Mouse (Mus musculus) heart, postnatal 25 days (tissue): ENCODE data around the gene Rftn1. TPM values are rescaled to one million over a fixed set of nuclear protein-coding genes. Genes with fewer than 3 reads are reported as not detected.
A peak's percentile ranks its signal among the peaks of the same experiment; 100 is the strongest.
"Not testable (repeated sequence)": the region's sequence is repeated elsewhere in the genome, so short reads cannot be mapped to it uniquely, and the experiment has no call there.

Experiments used
- DNase-seq: peaks from one replicate; pipeline ENCODE4 v3.0.0; 2022; ENCODE audit warnings: low spot score
- intact Hi-C: fragments of 180-260 bp; cut with DNase I; formaldehyde crosslinking; loops from one replicate; pipeline ENCODE4 v1.15.1; 2025
- total RNA-seq, 2 experiments: library from RNA; stranded (reverse); gene quantifications; 2 replicates each; pipeline ENCODE4 v1.2.3; 2021

Rftn1 gene
- total RNA-seq, 2 experiments from 2014 or later = 50.3 to 51.5 TPM

DNA sequence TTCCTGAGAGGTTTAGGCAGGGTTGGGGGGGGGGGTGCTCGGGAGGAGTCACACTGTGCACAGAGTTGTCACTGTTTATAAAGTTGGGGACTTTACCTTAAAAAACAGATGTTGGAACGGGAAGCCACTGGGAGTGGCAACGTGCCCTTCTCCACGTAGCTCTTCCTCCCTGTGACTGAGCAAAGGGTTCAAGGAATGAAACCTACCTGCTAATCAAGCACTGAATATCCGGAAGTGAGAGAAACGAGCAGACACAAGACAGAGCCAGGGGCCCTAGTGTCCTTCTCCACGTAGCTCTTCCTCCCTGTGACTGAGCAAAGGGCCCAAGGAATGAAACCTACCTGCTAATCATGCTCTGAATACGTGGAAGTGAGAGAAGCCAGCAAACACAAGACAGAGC lies 47.9 kb downstream of the Rftn1 start:
- no peak for DNase-seq
- intact Hi-C loops = loop anchor here (2.0 to 5.0 kb wide), 2 partner anchors 48 to 160 kb away; partner anchors contain the start of gene Rftn1

- intact Hi-C loops = loop anchor here (2.0 to 5.0 kb wide), 2 partner anchors 49 to 160 kb away; partner anchors contain the start of gene Rftn1
Observed at GRCm38 (mm10) chr17:50142151-50142550, 48.3 kb downstream of the Rftn1 start.

GRCm38 (mm10) chr17:50136060-50136459 lies 54.4 kb downstream of the Rftn1 start:
- intact Hi-C loops = no loop called here
- DNase-seq = peak; percentile 69

More at GRCm38 (mm10) chr17:50142151-50142550, 48.3 kb downstream of the Rftn1 start:
- no peak for DNase-seq

DNA sequence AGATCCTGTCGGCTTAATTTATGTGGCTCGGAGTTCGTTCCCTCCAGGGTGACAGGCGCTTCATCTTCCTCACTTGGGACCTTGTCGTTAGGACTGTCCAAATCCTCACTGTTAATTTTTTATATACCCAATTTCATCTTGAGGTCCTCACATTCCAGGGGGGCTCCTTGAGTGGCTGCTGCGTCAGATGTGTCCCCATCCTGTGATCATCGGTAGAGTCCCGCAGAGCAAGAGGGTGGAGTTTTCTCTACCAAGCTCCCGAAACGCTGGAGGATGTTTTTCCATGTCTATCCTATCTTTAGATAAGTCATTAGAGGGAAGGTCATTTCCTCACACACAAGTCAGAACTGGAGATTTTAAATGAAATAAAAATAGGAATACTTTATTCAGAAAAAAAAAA lies 55.0 kb downstream of the Rftn1 start:
- no peak for DNase-seq
- intact Hi-C loops = no loop called here

GRCm38 (mm10) chr17:50131698-50132097 lies 58.8 kb downstream of the Rftn1 start:
- intact Hi-C loops = loop anchor here (2.0 kb wide), 1 partner anchor 17 kb away; no protein-coding TSS in a partner anchor

GRCm38 (mm10) chr17:50130421-50130820 lies 60.1 kb downstream of the Rftn1 start:
- no peak for DNase-seq
- intact Hi-C loops = no loop called here

More at GRCm38 (mm10) chr17:50131698-50132097, 58.8 kb downstream of the Rftn1 start:
- DNase-seq = no peak

GRCm38 (mm10) chr17:50128392-50128791 lies 62.1 kb downstream of the Rftn1 start:
- no peak for DNase-seq
- intact Hi-C loops = no loop called here

GRCm38 (mm10) chr17:50127045-50127813 lies 63.2 kb downstream of the Rftn1 start:
- DNase-seq = no peak
- intact Hi-C loops = no loop called here

DNA sequence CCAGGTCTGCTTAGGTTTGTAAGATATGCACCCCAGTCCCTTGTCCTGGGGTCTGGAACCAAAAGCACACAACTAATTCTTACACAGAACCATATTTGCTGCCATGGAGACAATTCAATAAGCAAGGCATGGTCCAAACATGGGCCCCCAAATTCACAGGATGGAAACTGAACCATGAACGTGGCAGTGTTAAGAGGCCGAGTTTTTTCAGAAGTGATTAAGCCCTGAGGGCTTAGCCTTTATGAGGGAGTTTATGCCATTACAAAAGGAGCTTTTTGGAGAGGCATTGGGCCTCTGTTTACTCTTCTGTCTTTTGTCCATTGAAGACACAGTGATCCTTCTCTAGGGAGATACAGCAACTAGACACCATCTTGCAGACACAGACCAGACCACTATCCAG lies 63.9 kb downstream of the Rftn1 start:
- no peak for DNase-seq
- intact Hi-C loops = no loop called here

DNA sequence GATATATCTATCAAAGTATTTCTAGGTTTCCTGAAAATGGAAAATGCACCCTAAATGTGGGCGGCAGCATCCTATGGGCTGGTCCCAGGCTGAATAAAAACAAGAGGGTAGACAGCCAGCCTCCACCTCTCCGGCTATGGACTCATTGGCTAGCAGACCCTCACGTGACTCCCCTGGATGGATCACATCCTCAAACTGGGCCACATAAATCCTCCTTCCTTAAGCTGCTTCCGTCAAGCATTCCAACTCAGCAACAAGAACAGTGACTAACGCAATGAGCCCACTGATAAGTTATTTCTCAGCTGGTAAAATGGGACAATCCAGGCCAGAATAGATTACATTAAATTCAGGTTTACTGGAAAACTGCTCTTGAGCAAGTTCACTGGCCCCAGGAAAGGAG lies 64.6 kb downstream of the Rftn1 start:
- DNase-seq = no peak
- intact Hi-C loops = no loop called here

DNA sequence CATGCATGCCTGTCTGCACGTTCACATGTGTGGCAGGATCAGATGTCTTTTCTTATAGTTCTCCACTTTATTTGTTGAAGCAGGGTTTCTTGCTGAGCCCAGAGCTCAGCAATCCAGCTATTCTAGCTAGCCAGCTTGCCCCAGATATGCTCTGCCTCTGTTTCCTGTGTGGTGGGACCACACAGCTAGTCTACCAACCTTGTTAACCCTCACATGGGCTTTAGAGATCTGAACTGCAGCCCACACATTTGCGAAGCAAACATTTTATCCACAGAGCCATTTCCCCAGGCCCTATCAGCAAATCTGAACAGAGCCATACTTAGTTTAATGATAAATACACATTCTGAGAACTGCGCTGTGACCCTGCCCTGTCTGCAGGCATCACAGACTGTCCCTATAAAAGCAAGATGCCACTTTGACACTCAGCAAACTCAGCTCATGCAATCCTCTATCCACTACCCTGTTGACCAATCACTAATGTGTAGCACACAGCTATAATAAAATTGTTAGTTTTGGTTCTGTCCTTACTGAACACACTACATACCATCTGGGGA lies 65.2 kb downstream of the Rftn1 start:
- DNase-seq = no peak
- intact Hi-C loops = no loop called here

- intact Hi-C loops = loop anchor here (5.0 kb wide), 2 partner anchors 68 to 72 kb away; partner anchors contain the start of gene Rftn1
- DNase-seq = no peak
Observed at GRCm38 (mm10) chr17:50124708-50125107, 65.8 kb downstream of the Rftn1 start.

GRCm38 (mm10) chr17:50122555-50122954 lies 67.9 kb downstream of the Rftn1 start:
- intact Hi-C loops = loop anchor here (5.0 kb wide), 2 partner anchors 70 kb away; partner anchors contain the start of gene Rftn1
- no peak for DNase-seq

DNA sequence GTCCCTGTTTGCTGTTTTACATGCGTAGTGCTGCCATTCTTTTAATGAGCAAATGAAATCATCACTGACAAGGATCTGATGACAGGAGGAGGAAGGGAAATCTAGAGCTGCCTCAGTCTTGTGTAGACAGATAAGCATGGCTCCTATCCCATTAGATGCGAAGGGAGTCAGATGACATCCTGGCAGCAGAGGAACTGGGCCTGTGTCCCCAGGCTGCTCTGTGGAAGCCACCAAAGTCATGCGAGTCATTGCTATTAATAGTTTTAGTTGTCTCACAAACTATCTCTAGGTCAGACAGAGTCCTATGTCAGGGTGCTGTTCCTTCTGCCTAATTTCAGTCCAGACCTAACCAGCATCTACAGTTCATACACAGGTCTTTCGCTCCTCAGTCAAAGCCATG lies 70.4 kb downstream of the Rftn1 start:
- no peak for DNase-seq
- intact Hi-C loops = loop anchor here (5.0 kb wide), 2 partner anchors 68 to 72 kb away; partner anchors contain the start of gene Rftn1

DNA sequence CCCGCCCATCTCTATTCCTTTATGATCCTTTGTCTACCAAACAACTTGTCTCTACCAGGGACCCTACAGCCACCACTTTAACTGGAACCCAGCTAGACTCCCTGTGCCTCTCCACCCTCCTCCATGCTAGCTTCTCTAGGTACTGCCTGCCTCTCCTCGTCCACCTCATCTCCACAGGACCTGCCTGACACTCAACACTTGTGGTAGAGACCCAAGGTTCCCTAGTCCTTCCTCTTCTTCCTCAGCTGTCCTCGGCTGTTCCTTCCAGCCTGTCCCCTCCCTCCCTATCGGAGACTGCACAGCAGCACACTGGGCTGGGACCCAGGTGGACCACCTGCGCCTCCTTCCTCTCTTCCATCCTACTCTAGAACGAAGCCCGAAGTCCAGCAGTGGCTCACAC lies 73.0 kb downstream of the Rftn1 start:
- intact Hi-C loops = loop anchor here (5.0 kb wide), 1 partner anchor 35 kb away; no protein-coding TSS in a partner anchor
- DNase-seq = no peak

- DNase-seq = no peak
- intact Hi-C loops = loop anchor here (5.0 kb wide), 1 partner anchor 35 kb away; no protein-coding TSS in a partner anchor
Observed at GRCm38 (mm10) chr17:50116980-50117379, 73.5 kb downstream of the Rftn1 start.

DNA sequence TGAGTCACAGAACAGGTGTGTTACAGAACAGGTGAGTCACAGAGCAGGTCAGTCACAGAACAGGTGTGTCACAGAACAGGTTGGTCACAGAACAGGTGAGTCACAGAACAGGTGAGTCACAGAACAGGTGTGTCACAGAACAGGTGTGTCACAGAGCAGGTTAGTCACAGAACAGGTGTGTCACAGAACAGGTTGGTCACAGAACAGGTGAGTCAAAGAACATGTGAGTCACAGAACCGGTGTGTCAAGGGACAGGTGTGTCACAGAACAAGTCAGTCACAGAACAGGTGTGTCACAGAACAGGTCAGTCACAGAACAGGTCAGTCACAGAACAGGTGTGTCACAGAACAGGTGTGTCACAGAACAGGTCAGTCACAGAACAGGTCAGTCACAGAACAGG lies 74.1 kb downstream of the Rftn1 start:
- not testable (repeated sequence) for DNase-seq
- intact Hi-C loops = loop anchor here (5.0 kb wide), 1 partner anchor 34 kb away; no protein-coding TSS in a partner anchor

- not testable (repeated sequence) for DNase-seq
- intact Hi-C loops = loop anchor here (5.0 kb wide), 1 partner anchor 33 kb away; no protein-coding TSS in a partner anchor
Observed at GRCm38 (mm10) chr17:50115716-50116115, 74.8 kb downstream of the Rftn1 start.

DNA sequence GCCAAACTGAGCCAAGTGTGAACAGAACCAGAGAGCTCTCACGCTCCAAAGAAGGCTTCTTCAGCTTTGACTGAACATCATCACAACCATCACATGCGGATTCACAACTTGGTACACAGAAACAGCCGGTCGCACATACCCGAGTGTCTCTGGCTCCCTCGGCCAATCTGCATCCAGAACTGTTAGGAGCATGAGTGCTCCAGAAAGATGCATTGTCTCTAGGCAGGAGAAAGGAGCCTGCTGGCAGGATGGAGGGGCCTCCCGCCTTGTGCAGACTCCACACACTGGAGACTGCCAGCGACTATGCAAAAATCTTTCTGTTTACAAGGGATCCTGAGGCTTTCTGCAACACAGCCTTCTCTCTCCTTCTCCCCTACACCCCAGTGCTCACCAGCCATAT lies 75.8 kb downstream of the Rftn1 start:
- DNase-seq = no peak
- intact Hi-C loops = loop anchor here (5.0 kb wide), 1 partner anchor 32 kb away; no protein-coding TSS in a partner anchor

DNA sequence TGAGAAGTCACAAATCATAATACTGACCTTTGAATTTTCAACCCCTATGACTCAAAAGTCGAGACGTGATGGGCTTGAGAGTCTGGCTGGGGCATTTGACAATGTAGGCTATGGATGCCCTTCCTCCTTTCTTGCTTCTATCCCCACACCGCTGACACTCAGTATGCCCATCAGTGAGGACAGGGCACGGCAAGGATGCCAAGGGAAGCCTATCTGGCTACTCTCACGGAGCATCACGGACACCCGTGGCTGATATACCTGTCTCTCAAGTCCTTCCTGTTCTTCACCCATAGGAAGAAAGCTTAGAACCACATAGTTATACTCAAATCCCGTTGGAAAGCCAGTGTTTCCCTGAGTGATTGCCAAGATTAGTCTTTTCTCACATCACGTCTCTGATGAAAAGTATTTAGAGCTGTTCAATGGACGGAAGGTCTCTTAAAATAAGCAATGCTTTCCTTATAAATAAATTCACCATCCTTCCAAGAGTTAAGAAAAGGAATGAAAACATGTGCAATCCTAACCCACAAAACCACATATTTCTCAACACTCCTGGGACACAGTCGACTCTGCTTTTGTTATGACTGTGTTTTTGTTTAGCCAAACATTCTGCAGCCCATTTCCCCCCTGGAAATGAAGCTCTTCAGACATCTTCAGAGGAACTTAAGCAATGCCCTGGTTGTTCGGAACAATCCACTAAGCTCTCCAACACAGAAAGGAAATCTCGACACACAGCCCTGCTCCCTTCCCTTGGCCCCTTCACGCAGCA lies 79.6 kb downstream of the Rftn1 start:
- no peak for DNase-seq
- intact Hi-C loops = no loop called here
